Mouse (Mus musculus) ovary, adult 10 weeks (tissue): ENCODE data around the gene Ndufaf1. TPM values are rescaled to one million over a fixed set of nuclear protein-coding genes. Genes with fewer than 3 reads are reported as not detected.

Experiments
- polyA plus RNA-seq: library from polyadenylated mRNA; stranded (reverse); fragments of 350-450 nt; fragmentation: Illumina TruSeq; extraction: RNeasy Lipid Tissue Mini Kit (QIAGEN cat#74804); gene quantifications from one replicate; pipeline ENCODE4 v1.2.3, GENCODE M21; 2014

The Ndufaf1 gene
- polyA plus RNA-seq, result 78.7 TPM

DNA sequence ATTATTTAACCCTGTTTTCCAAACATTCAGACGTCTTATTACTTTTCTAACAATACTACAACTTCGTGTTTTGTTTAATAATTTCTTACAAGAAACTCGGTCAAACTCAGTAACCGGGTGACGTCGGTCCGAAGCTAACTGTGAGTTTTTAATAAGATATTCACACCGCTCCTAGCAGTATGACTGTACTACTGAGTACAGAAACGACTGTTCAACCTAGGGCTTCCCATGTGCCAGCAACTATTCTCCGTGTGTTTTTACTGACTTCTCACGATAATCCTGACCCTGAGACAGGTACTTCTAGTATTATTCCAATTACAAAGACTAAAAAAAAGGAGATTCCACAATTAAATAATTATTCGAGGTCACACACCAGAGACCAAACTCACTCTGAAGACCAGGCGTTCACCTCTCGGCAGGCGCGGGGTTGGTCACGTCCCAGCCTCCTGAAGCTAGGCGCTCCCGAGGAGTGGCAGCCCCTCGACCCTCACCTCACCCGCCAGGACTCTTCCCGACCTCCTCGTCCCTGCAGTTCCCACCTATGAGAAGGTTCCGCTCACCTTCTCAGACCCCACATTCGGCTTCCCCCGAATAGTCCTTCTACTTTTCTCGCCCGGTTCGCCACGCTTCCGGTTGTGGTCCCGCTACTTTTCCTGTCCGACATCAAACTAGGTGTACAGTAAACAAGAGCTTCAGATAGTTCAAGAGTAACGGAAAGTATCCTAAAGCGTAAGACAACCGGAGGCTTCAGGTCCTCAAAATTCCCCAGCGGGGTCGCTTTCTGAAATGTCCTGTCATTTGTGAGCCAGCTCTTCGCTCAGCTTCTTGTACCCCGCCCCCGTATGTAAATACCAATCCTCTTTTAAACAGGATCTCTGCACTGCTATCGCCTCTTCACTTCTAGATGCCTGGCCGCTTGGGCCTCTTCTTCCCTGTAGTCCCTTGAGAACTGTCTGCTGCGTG, at the start of gene Ndufaf1:
TSS of gene Ndufaf1 (minus strand) at position 608 of the 963 bp plus-strand sequence.

DNA sequence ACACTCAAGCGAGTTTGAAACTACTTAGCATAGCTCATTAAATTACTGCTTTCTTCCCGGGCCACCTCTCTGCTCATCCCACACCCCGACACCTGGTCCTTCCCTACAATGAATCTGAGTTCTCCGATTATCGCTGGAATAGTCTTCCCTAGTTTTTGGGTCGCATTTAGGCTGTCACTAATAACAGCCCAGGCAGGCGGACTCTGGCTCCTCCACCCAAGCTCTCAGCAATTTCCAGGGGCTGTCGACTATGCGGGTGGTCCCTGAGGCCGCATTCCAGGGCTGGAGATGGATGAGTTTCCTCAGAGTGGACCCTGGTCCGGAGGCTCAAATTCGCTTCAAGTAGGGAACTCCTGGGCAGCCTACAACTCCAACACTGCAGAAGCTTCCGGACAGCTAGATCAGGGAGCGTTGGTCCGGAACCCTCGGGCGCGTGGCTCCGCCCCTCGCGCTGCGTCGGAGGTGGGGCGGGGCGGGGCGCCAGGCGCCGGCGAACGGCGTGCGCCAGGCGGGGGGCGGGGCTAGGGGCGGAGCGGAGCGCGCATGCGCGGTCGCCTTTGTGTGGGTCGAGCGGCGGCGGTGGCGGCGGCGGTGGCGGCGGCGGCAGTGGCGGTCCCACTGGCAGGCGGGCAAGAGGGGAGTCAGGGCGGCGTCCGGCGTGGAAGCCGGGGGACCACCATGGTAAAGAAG, 12.0 kb upstream of the Ndufaf1 start, which contains the start of gene Rtf1:
TSS of gene Rtf1 (plus strand) at position 544 of the 690 bp plus-strand sequence.

DNA sequence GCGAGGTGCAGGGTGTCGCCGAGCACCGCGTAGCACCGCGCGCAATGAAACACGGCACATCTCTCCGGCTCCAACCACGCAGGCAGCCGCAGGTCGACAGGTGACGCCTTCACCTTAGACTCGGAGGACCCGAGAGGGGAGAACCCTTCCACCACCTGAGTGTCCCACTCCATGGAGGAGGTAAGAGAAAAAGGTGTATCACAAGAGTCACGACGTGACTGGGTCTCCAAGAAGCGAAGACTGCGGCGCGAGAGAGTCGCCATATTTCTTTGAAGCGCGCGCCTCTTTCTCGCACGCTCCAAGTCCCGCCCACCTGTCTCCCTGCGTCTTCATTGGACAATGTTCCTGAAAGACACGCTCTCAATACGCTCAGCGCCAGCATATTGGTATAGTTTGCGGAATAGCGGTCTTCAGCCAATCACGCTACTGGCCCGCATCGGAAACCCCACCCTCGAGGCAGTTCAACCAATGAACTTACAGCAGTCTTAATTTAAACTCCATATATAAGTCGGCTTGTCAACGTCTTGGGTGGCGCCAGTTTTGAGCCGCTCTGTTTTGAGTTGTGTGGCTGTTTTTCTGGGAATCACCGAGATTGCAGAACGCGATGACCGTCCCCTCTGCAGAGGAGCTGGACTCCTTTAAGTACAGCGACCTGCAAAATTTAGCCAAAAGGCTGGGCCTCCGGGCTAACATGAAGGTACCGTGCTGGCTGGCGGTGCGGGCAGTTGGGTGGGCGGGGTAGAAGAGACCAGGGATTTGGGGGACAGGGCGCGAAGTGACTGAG, 44.2 kb downstream of the Ndufaf1 start, which contains the start of the genes Nusap1 and Oip5:
TSS of gene Nusap1 (plus strand) at position 100 of the 784 bp plus-strand sequence.
TSS of gene Oip5 (minus strand) at position 271 of the 784 bp plus-strand sequence.

Other genes starting within 250 kb of the Ndufaf1 start
- gene Ino80, start 185.1 kb downstream of the Ndufaf1 start, polyA plus RNA-seq, result 26.7 TPM
- 0.51 TPM for gene Exd1, start 115.2 kb downstream of the Ndufaf1 start, polyA plus RNA-seq
- 200 TPM for gene Chp1, start 115.1 kb downstream of the Ndufaf1 start, polyA plus RNA-seq
- 70.1 TPM for gene Nusap1, start 44.5 kb downstream of the Ndufaf1 start, polyA plus RNA-seq
- gene Oip5, start 44.4 kb downstream of the Ndufaf1 start, polyA plus RNA-seq, result 26.2 TPM
- gene Rtf1, start 12.2 kb upstream of the Ndufaf1 start, polyA plus RNA-seq, result 47.4 TPM
- gene Itpka, start 79.5 kb upstream of the Ndufaf1 start, polyA plus RNA-seq, result not detected
- gene Ltk, start 97.6 kb upstream of the Ndufaf1 start, polyA plus RNA-seq, result not detected
- 0.57 TPM for gene Rpap1, start 124.7 kb upstream of the Ndufaf1 start, polyA plus RNA-seq
- 0.66 TPM for gene Tyro3, start 134.9 kb upstream of the Ndufaf1 start, polyA plus RNA-seq
- 103 TPM for gene Mga, start 234.4 kb upstream of the Ndufaf1 start, polyA plus RNA-seq